Mouse (Mus musculus) lung, embryonic 15.5 days (tissue): ENCODE measurements around the gene Dlg1. TPM values are rescaled to one million over a fixed set of nuclear protein-coding genes. Genes with fewer than 3 reads are reported as not detected.

Source experiments
- ATAC-seq: fragments of 200-750 bp; cut with Nextera tagmentation; 2 replicates; pipeline ENCODE4 v1.8.0; 2017; ENCODE audit warnings: moderate number of reproducible peaks, borderline replicate concordance; ENCODE audit not compliant: low FRiP score, low TSS enrichment; ENCODE audit errors: extremely low read depth
- H3K27ac ChIP-seq: fragments of 300-500 bp; sonication (generic); 2 replicates; pipeline ENCODE4 v1.5.1; 2015; ENCODE audit warnings: moderate library complexity, mild to moderate bottlenecking, inconsistent platforms
- H3K27me3 ChIP-seq: fragments of 300-500 bp; sonication (generic); 2 replicates; pipeline ENCODE4 v1.6.1; 2015; ENCODE audit warnings: inconsistent platforms
- H3K36me3 ChIP-seq: fragments of 300-500 bp; sonication (generic); 2 replicates; pipeline ENCODE4 v1.6.1; 2015; ENCODE audit warnings: inconsistent platforms
- H3K4me1 ChIP-seq: fragments of 300-500 bp; sonication (generic); 2 replicates; pipeline ENCODE4 v1.6.1; 2015; ENCODE audit warnings: inconsistent platforms
- H3K4me2 ChIP-seq: fragments of 300-500 bp; sonication (generic); 2 replicates; pipeline ENCODE4 v1.6.1; 2015; ENCODE audit warnings: inconsistent platforms, mild to moderate bottlenecking, moderate library complexity
- H3K4me3 ChIP-seq: fragments of 300-500 bp; sonication (generic); 2 replicates; pipeline ENCODE4 v1.5.1; 2015; ENCODE audit warnings: mild to moderate bottlenecking, inconsistent platforms
- H3K9ac ChIP-seq: fragments of 300-500 bp; sonication (generic); 2 replicates; pipeline ENCODE4 v1.6.1; 2015; ENCODE audit warnings: inconsistent platforms
- H3K9me3 ChIP-seq: fragments of 300-500 bp; sonication (generic); 2 replicates; pipeline ENCODE4 v1.6.1; 2016; ENCODE audit warnings: inconsistent platforms
- WGBS: fragments of 180-500 bp; shearing (Covaris S2); methylation state at CpG from one replicate; pipeline ENCODE4 v1.1.7; 2015; 5-methylcytosine and 5-hydroxymethylcytosine counted together
- polyA plus RNA-seq: library from polyadenylated mRNA; unstranded; fragments of >200 nt; fragmentation: Nextera tagmentation; extraction: Ambion mirVana; gene quantifications from 2 replicates; pipeline ENCODE4 v1.2.1, GENCODE M21; 2015

Dlg1 gene
- polyA plus RNA-seq, 1 experiment from 2014 or later, result 23.0 TPM

DNA sequence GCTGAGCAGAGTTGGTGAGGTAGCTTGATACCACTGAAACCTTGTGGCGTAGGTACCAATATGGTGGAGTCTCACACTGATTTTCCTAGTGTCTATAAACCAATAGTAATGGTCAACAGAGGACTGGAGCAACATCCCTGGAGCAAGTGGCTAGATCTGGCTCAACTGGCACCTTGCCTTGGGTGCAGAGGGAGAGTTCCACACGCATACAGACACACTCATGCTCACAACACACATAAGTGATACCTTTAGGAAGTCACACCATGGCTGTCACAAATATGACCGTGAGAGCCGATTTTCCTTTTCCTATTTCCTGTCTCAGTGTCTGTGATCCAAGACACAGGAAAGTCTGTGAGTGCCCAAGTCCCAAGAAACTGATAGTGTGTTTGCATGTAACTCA, 212.1 kb downstream of the Dlg1 start:
- 91% methylated on average over 4 of the region's 4 CpGs for WGBS
- H3K36me3 ChIP-seq, result peaks cover 9% of the 10 kb centered on the region; the same call in 1 of the 2 replicates
- no peak overlapping the region for H3K27ac ChIP-seq
- H3K4me1 ChIP-seq, result no peaks in the 10 kb centered on the region
- H3K27me3 ChIP-seq, result no peaks in the 10 kb centered on the region
- H3K9me3 ChIP-seq, result no peaks in the 10 kb centered on the region
- H3K9ac ChIP-seq, result no peak overlapping the region
- H3K4me2 ChIP-seq, result no peak overlapping the region
- H3K4me3 ChIP-seq, result no peak overlapping the region
- no peak for ATAC-seq

DNA sequence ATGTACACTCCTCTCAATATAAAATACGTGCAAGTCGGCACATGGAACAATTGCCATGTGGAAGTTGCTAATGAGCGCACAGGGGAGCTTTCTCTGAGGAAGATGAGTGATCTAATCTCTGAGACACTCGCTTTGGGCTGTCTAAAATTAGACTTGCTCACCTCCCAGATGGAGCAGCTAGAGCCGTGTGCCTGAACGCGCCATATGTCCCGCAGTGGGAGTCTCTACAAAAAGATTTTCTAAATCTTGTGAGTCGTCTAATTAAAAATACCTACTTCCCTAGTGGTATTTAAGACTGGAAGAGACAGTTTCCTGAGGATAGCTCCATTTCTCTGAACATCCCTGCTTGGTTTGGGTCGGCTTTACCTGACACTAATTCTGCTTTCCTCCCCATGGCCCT, 213.1 kb downstream of the Dlg1 start:
- no peak for ATAC-seq
- Histone ChIP-seq H3K36me3 (peaks cover 9% of the 10 kb centered on the region; the same call in 1 of the 2 replicates), H3K9ac (no peak overlapping the region), H3K4me1 (no peaks in the 10 kb centered on the region), H3K4me2 (no peak overlapping the region), H3K27ac (no peak overlapping the region), H3K9me3 (no peaks in the 10 kb centered on the region), H3K27me3 (no peaks in the 10 kb centered on the region), H3K4me3 (no peak overlapping the region)
- WGBS, result 80% methylated on average over 10 of the region's 10 CpGs

DNA sequence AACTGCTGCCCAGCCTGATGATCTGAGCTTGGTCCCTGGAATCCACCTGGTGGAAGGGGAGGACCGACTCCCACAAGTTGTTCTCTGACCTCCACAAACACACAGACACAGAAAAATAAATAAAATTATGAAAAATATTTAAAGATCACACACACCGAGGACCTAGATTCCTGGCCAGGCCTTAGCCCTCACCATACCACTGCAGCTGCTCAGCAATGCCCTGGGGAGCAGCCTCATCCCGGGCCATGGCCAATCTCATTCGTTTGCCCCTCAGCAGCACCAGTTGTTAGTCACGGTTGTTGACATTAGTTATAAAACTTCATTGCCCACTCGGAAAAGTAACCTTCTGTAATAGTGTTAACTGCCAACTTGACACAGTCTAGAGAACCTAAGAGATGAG, 214.8 kb downstream of the Dlg1 start:
- ATAC-seq, result no peak
- no peaks in the 10 kb centered on the region for H3K9me3 ChIP-seq
- H3K4me2 ChIP-seq, result no peak overlapping the region
- WGBS, result 58% methylated on average over 6 of the region's 6 CpGs
- peaks cover 9% of the 10 kb centered on the region; the same call in 1 of the 2 replicates for H3K36me3 ChIP-seq
- no peak overlapping the region for H3K9ac ChIP-seq
- no peak overlapping the region for H3K4me3 ChIP-seq
- H3K4me1 ChIP-seq, result peaks cover 3% of the 10 kb centered on the region; the same call in 1 of the 2 replicates
- H3K27me3 ChIP-seq, result no peaks in the 10 kb centered on the region
- H3K27ac ChIP-seq, result no peak overlapping the region

DNA sequence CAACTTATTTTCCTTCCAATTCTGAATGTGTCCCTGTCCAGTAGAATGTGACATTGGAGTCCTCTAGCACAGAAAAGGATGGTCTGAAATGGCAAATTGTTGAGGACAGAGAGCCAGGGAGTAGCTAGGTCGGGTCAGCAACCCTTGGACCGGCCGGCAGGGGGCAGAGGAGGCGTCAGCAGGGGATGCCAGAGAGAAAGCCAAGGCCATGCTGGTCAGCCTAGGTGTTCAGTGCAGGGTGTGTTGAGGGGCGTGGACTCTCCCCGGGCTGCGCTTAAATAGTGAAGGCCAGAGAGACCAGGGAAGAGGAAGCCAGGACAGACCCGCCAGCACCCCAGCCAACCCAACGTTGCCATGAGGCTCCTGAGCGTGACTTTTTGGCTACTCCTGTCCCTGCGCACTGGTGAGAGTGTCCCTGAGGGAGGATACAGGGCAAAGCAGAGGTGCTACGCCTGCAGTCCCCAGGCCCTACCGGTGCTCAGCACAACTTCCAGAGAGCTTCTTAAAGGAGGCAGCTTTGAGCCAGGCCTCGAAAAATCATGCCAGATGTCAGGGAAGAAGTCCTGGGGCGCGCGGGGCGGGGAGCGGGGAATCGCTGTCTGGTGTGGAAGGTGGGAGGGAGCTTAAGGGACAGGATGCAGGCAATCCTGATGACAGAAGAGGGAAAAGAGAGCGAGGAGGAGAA, 215.5 kb downstream of the Dlg1 start, which contains the start of gene Meltf:
Meltf (plus strand) TSS at position 238 of the 685 bp plus-strand sequence.
- Histone ChIP-seq H3K9me3 (no peaks in the 10 kb centered on the region), H3K4me3 (no peak within 1 kb of the TSS), H3K4me2 (peak within 1 kb of the TSS; percentile 25), H3K27ac (no peak within 1 kb of the TSS), H3K36me3 (peaks cover 4% of the 10 kb centered on the region; the same call in 1 of the 2 replicates), H3K9ac (no peak within 1 kb of the TSS), H3K4me1 (peaks cover 9% of the 10 kb centered on the region; the same call in 1 of the 2 replicates), H3K27me3 (no peaks in the 10 kb centered on the region)
- WGBS, result 30% methylated on average over 21 of the region's 21 CpGs
- peak; percentile 50; the same call in 1 of the 2 replicates for ATAC-seq

DNA sequence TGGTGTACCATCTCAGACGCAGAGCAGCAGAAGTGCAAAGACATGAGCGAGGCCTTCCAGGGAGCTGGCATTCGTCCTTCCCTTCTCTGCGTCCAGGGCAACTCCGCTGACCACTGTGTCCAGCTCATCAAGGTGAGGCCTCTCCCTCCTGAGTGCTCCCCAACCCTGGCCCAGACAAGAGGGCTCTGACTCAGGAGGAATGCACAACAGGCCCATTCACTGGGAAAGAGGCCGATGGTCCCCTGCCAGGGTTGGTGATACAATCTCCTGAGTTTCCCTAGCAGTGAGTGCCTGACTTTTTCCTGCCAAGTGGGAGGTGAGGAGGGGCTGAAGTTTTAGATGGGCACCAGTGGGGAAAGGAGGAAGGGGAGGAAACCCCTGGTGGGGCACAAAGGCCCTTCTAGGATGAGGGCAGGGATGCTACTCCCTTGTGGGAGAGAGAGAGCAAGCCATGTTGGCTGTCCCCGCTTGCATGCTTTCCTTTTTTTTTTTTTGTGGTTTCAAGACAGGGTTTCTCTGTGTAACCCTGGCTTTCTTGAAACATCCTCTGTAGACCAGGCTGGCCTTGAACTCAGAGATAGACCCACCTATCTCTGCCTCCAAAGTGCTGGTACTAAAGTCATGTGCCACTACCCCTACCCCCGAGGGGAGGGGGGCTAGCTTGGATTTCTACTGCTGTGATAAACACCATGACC, 217.1 kb downstream of the Dlg1 start:
- no peak overlapping the region for H3K4me2 ChIP-seq
- no peaks in the 10 kb centered on the region for H3K9me3 ChIP-seq
- no peak overlapping the region for H3K4me3 ChIP-seq
- H3K9ac ChIP-seq, result no peak overlapping the region
- H3K27me3 ChIP-seq, result no peaks in the 10 kb centered on the region
- H3K36me3 ChIP-seq, result no peaks in the 10 kb centered on the region
- 77% methylated on average over 8 of the region's 8 CpGs for WGBS
- ATAC-seq, result no peak
- no peak overlapping the region for H3K27ac ChIP-seq
- peaks cover 12% of the 10 kb centered on the region; the same call in 1 of the 2 replicates for H3K4me1 ChIP-seq

DNA sequence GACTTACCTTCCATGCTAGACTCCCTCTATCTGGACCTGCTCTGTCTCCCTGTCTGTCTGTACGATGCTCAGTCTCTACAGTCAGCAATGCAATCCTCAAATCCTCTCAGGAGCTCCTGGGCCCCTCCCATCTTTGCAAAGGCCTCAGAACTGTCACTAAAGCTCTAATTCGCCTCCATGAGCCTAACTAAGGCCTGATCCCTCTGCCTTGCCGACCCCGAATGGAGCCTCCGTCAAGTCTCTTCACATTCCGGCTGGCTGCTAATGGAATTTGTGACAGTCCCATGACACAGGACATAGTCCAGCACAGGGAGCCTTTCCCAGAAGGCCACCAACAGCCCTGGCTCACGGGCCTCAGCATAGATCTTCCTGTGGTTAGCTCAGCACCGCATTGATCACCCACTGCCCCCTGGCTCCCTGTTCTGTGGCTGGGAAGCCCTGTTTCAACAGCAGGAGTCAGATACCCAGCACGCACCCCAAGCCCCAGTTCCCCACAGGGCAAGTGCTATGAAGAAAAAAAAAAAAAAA, 219.2 kb downstream of the Dlg1 start:
- H3K4me1 ChIP-seq, result peaks cover 12% of the 10 kb centered on the region; the same call in 1 of the 2 replicates
- H3K4me3 ChIP-seq, result no peak overlapping the region
- no peak overlapping the region for H3K27ac ChIP-seq
- H3K27me3 ChIP-seq, result no peaks in the 10 kb centered on the region
- H3K9ac ChIP-seq, result no peak overlapping the region
- no peaks in the 10 kb centered on the region for H3K36me3 ChIP-seq
- no peak overlapping the region for H3K4me2 ChIP-seq
- no peaks in the 10 kb centered on the region for H3K9me3 ChIP-seq
- ATAC-seq, result no peak
- WGBS, result 77% methylated on average over 9 of the region's 9 CpGs

DNA sequence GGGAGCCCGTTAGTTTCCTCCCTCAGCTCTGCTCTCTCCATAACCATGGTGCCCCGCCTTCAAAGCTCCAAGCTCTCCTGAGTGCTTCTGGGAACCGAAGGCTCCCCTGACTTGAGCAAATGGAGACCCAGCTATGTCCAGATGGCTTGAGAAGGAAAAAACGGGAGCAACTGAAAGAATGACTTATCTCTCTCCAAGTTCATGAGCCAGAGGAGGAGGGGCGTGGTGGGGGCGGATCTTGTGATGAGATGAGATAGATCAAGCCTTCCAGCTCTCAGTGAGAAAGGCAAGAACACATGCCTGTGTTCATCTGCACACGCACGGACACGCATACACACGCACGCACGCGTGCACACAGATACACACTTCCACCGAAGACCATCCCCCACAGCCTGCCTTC, 220.1 kb downstream of the Dlg1 start:
- Histone ChIP-seq H3K27me3 (no peaks in the 10 kb centered on the region), H3K4me3 (no peak overlapping the region), H3K36me3 (no peaks in the 10 kb centered on the region), H3K4me2 (peak overlapping the region; percentile 22; the same call in 1 of the 2 replicates), H3K27ac (no peak overlapping the region), H3K4me1 (peaks cover 12% of the 10 kb centered on the region; the same call in 1 of the 2 replicates), H3K9ac (no peak overlapping the region), H3K9me3 (no peaks in the 10 kb centered on the region)
- ATAC-seq, result no peak
- 60% methylated on average over 14 of the region's 14 CpGs for WGBS

DNA sequence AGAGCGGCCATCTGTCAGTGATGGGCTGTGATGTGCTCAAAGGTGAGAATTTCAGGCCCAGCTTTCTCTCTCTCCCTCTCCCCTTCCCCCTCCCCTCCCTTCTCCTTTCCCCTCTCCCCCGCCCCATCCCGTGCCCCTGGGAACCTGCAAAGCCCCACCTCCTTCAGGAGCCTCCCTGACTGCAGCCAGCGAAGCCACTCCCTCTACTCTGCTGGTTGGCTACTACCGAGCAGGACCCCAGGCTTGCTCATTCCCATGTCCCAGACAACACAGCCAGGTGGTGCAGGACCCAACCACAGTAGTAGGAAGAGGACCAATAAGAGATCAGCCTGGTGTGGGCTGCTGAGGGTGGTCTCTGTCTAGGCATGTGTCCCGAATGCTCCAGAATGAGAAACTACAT, 220.7 kb downstream of the Dlg1 start:
- ATAC-seq, result no peak
- H3K9me3 ChIP-seq, result no peaks in the 10 kb centered on the region
- H3K36me3 ChIP-seq, result no peaks in the 10 kb centered on the region
- no peak overlapping the region for H3K27ac ChIP-seq
- no peak overlapping the region for H3K4me3 ChIP-seq
- peak overlapping the region; percentile 22; the same call in 1 of the 2 replicates for H3K4me2 ChIP-seq
- 11% methylated on average over 5 of the region's 6 CpGs for WGBS
- H3K9ac ChIP-seq, result no peak overlapping the region
- H3K4me1 ChIP-seq, result peaks cover 12% of the 10 kb centered on the region; the same call in 1 of the 2 replicates
- no peaks in the 10 kb centered on the region for H3K27me3 ChIP-seq

DNA sequence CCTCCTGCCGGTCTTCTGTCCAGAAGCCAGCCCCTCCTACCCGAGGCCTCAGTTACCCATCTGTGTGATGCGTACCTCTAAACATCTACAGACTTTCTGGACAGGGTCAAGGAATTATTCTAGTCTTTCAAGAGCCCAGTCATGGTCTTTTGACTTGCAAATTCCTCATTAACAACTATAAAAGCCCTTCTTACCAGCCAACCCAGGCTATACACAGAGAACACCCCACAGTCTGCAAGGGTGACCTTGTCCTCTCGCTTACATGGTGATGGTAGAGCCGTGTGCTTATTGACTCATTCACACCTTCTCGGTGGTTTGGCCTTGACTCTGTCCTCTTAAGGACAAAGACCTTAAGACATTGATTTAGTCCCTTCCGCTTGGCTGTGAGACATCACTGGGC, 227.7 kb downstream of the Dlg1 start:
- Histone ChIP-seq H3K4me2 (no peak overlapping the region), H3K9me3 (no peaks in the 10 kb centered on the region), H3K27me3 (no peaks in the 10 kb centered on the region), H3K9ac (no peak overlapping the region), H3K36me3 (no peaks in the 10 kb centered on the region), H3K27ac (no peak overlapping the region), H3K4me1 (no peaks in the 10 kb centered on the region), H3K4me3 (no peak overlapping the region)
- 69% methylated on average over 7 of the region's 7 CpGs for WGBS
- ATAC-seq, result no peak

DNA sequence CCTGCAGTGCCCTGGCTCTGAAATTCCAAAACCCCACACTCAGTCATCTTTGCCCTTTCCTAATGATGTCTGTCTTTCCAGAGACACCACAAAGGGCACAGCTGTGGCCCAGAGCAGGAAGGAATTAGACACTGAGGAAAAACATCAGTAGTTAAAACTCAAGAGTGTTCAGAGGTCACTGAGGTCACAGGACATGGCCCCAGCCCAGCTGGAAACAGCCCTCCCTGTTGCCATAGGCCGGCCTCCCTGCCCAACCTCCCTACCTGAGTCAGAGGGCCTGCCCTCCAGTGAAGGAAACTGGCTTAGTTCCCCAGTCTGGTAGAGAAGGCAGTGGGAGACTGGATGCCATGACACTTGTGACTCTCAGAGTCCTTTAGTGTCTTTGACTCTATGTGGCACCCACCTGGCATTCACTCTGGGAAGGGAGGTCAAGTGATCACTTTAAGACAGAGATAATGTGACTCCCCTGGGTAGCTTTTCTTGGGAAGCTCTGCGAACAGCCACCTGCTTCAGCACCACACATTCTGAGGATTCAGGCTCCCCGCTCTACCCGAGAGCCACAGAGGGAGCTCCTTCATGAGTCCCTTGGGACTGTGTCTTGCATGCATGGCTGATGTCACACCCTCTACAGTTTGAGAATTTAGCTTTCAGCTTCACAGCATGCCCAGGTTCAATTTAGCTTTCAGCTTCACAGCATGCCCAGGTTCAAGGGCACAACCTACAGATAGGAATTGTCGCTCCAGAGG, 230.3 kb downstream of the Dlg1 start:
- no peak for ATAC-seq
- H3K9me3 ChIP-seq, result no peaks in the 10 kb centered on the region
- no peak overlapping the region for H3K9ac ChIP-seq
- H3K27me3 ChIP-seq, result no peaks in the 10 kb centered on the region
- no peak overlapping the region for H3K4me2 ChIP-seq
- 63% methylated on average over 5 of the region's 5 CpGs for WGBS
- H3K4me3 ChIP-seq, result no peak overlapping the region
- peaks cover 8% of the 10 kb centered on the region for H3K4me1 ChIP-seq
- no peak overlapping the region for H3K27ac ChIP-seq
- H3K36me3 ChIP-seq, result no peaks in the 10 kb centered on the region

DNA sequence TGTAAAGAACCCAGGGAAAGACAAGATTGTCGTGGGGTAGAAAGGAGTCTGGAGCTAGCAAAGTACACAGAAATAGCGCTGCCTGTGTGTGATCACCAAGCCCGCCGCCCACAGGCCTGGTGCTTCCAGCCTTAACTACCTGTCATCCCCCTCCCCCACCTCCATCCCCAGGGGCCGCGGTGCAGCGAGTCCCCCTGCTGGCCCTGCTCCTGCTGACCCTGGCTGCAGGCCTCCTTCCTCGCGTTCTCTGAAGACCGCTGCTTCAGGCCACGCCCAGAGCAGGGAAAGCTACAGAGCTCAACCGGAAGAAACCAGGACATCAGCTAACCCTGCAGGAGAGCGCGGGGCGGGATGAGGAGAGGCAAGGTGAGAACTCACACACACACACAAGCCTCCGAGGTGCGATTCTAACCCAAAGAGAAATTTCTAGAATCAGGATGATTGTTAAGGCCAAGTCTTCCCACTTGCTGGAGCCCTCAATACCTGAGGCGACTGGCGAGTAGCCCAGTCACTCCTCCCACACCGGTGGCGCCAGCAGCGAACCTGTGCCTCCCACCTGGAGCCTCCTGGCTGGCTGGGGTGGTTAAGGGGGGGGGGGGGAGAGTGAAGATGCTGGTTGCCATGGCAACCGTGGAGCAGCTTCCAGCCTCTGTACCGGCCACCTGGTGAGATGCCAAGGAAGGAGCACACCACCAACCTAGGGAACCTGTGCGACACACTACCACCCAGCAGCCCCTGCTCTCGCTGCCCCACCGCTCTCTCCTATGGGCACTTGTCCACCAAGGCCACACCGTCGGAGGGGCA, 233.9 kb downstream of the Dlg1 start:
- 13% methylated on average over 29 of the region's 29 CpGs for WGBS
- H3K4me1 ChIP-seq, result peaks cover 8% of the 10 kb centered on the region
- peak overlapping the region; percentile 56 for H3K4me2 ChIP-seq
- peak overlapping the region; percentile 28 for H3K4me3 ChIP-seq
- no peaks in the 10 kb centered on the region for H3K9me3 ChIP-seq
- H3K27ac ChIP-seq, result no peak overlapping the region
- peak; percentile 50; the same call in 1 of the 2 replicates for ATAC-seq
- no peaks in the 10 kb centered on the region for H3K27me3 ChIP-seq
- H3K9ac ChIP-seq, result no peak overlapping the region
- no peaks in the 10 kb centered on the region for H3K36me3 ChIP-seq
